Comparison of ENCODE assay signal across 32 mouse cellular contexts in genomic region chr7:43914821-43915220, GRCm38 (mm10). TPM values are rescaled to one million over a fixed set of nuclear protein-coding genes. Genes with fewer than 3 reads are reported as not detected.
DNase-seq lines count a peak whose midpoint lies in the region; ATAC-seq lines count a peak whose summit lies in the region.
"Had no signal": no experiment of that assay in that cellular context is flagged by ENCODE, and none has a peak within 500 bp of the region (broad histone marks: within the 10 kb centered on the region; RNA-seq: fewer than 3 reads in every experiment).

No protein-coding gene starts in this region.

- WGBS in lung, embryonic 15.5 days, result 41% methylated on average over 9 of the region's 9 CpGs
- 57% methylated on average over 9 of the region's 9 CpGs for WGBS in stomach, embryonic 15.5 days
- WGBS in forebrain, embryonic 13.5 days, result 80% methylated on average over 8 of the region's 9 CpGs

- H3K36me3 ChIP-seq in lung, embryonic 15.5 days, result no peaks in the 10 kb centered on the region
- no peaks in the 10 kb centered on the region for H3K36me3 ChIP-seq in stomach, embryonic 15.5 days
- no peaks in the 10 kb centered on the region for H3K36me3 ChIP-seq in forebrain, embryonic 13.5 days (ENCODE audit: poor library complexity, severe bottlenecking)
- H3K36me3 ChIP-seq: limb, embryonic 10.5 days; limb, embryonic 15.5 days; liver, embryonic 13.5 days; midbrain, embryonic 10.5 days; midbrain, embryonic 15.5 days had no signal

- no peak overlapping the region for H3K4me2 ChIP-seq in lung, embryonic 15.5 days
- no peak overlapping the region for H3K4me2 ChIP-seq in stomach, embryonic 15.5 days
- no peak overlapping the region for H3K4me2 ChIP-seq in forebrain, embryonic 13.5 days
- H3K4me2 ChIP-seq: limb, embryonic 15.5 days; liver, embryonic 13.5 days; midbrain, embryonic 15.5 days had no signal

- H3K9ac ChIP-seq in lung, embryonic 15.5 days, result no peak overlapping the region
- no peak overlapping the region for H3K9ac ChIP-seq in stomach, embryonic 15.5 days
- no peak overlapping the region for H3K9ac ChIP-seq in forebrain, embryonic 13.5 days
- H3K9ac ChIP-seq: limb, embryonic 15.5 days; liver, embryonic 13.5 days; midbrain, embryonic 15.5 days had no signal

- DNase-seq in lung, postnatal 14 days, result no peak
- peak; percentile 41 for DNase-seq in urinary bladder, postnatal 14 days (ENCODE audit: low spot score)
- no peak for DNase-seq in urinary bladder, adult 18-20 months (ENCODE audit: low spot score in 2 of 2)
- DNase-seq in embryo, embryonic 10.5 days (ENCODE audit: low spot score), result no peak
- DNase-seq: adrenal gland, adult 2 months; cerebellum, adult 2 months; cerebellum, postnatal 25 days; gastrocnemius, postnatal 14 days; heart, postnatal 14 days; kidney, adult 11 months; layer of hippocampus, adult 9-11 months; liver, embryonic 13.5 days; spleen, adult 18-20 months; thymus, adult 18-20 months; thymus, postnatal 25 days had no signal

- H3K27me3 ChIP-seq in lung, embryonic 15.5 days, result no peaks in the 10 kb centered on the region
- no peaks in the 10 kb centered on the region for H3K27me3 ChIP-seq in stomach, embryonic 15.5 days (replicated peaks)
- no peaks in the 10 kb centered on the region for H3K27me3 ChIP-seq in forebrain, embryonic 13.5 days
- H3K27me3 ChIP-seq: limb, embryonic 15.5 days; liver, embryonic 13.5 days; midbrain, embryonic 15.5 days had no signal

- H3K9me3 ChIP-seq in lung, embryonic 15.5 days, result no peaks in the 10 kb centered on the region
- no peaks in the 10 kb centered on the region for H3K9me3 ChIP-seq in stomach, embryonic 15.5 days
- H3K9me3 ChIP-seq in forebrain, embryonic 13.5 days (replicated peaks), result no peaks in the 10 kb centered on the region
- H3K9me3 ChIP-seq: limb, embryonic 10.5 days; limb, embryonic 15.5 days; liver, embryonic 13.5 days; midbrain, embryonic 10.5 days; midbrain, embryonic 15.5 days had no signal

- ATAC-seq in lung, embryonic 15.5 days (ENCODE audit: borderline replicate concordance, extremely low read depth, low FRiP score, low TSS enrichment), result 0 out of 2 replicates have a peak, but pooled peaks have one; percentile 33
- ATAC-seq in stomach, embryonic 15.5 days (ENCODE audit: insufficient read depth, low FRiP score, low read depth), result peak; percentile 84
- no peak for ATAC-seq in forebrain, embryonic 13.5 days
- ATAC-seq: activated CD4-positive, CD25-positive, alpha-beta regulatory T cell, adult 4 months; CD4-positive, CD25-positive, alpha-beta regulatory T cell, adult 4 months; forebrain, embryonic 14.5 days; hindbrain, embryonic 16.5 days; midbrain, embryonic 15.5 days had no signal

- H3K4me1 ChIP-seq in lung, embryonic 15.5 days, result no peaks in the 10 kb centered on the region
- no peaks in the 10 kb centered on the region for H3K4me1 ChIP-seq in stomach, embryonic 15.5 days
- H3K4me1 ChIP-seq in forebrain, embryonic 13.5 days, result no peaks in the 10 kb centered on the region
- H3K4me1 ChIP-seq: limb, embryonic 10.5 days; limb, embryonic 15.5 days; liver, embryonic 13.5 days; midbrain, embryonic 10.5 days; midbrain, embryonic 15.5 days had no signal

- no peak overlapping the region for H3K4me3 ChIP-seq in lung, embryonic 15.5 days
- no peak overlapping the region for H3K4me3 ChIP-seq in stomach, embryonic 15.5 days (replicated peaks)
- no peak overlapping the region for H3K4me3 ChIP-seq in forebrain, embryonic 13.5 days
- H3K4me3 ChIP-seq: limb, embryonic 10.5 days; limb, embryonic 15.5 days; liver, embryonic 13.5 days; midbrain, embryonic 10.5 days; midbrain, embryonic 15.5 days had no signal

- H3K27ac ChIP-seq in lung, embryonic 15.5 days, result no peak overlapping the region
- H3K27ac ChIP-seq in stomach, embryonic 15.5 days, result no peak overlapping the region
- H3K27ac ChIP-seq in forebrain, embryonic 13.5 days, result no peak overlapping the region
- H3K27ac ChIP-seq: limb, embryonic 10.5 days; limb, embryonic 15.5 days; liver, embryonic 13.5 days; midbrain, embryonic 10.5 days; midbrain, embryonic 15.5 days had no signal

RNA-seq across cellular contexts. Expression of gene Klk15, which starts 18.7 kb away (rescaled TPM):
- polyA plus RNA-seq in lung, embryonic 15.5 days (2015; fragmentation: Nextera tagmentation; extraction: Ambion mirVana), result not detected in 2 replicates
- polyA plus RNA-seq in stomach, embryonic 15.5 days (2015; fragmentation: Nextera tagmentation; extraction: Ambion mirVana), result not detected in 2 replicates
- not detected in 2 replicates for polyA plus RNA-seq in forebrain, embryonic 13.5 days (2015; fragmentation: Nextera tagmentation; extraction: Ambion mirVana)
- polyA plus RNA-seq: activated CD4-positive, CD25-positive, alpha-beta regulatory T cell, adult 4 months; adrenal gland, adult 2 months; CD4-positive, CD25-positive, alpha-beta regulatory T cell, adult 4 months; cerebellum, adult 2 months; embryonic facial prominence, embryonic 11.5 days; forebrain, embryonic 14.5 days; heart, embryonic 14.5 days; hindbrain, embryonic 11.5 days; hindbrain, embryonic 16.5 days; kidney, embryonic 16.5 days; large intestine, adult 2 months; limb, embryonic 15.5 days; liver, embryonic 13.5 days; midbrain, embryonic 10.5 days; midbrain, embryonic 15.5 days; neural tube, embryonic 11.5 days had no signal

RNA-seq across cellular contexts. Expression of gene Klk4, which starts 33.9 kb away (rescaled TPM):
- not detected in 2 replicates for polyA plus RNA-seq in lung, embryonic 15.5 days (2015; fragmentation: Nextera tagmentation; extraction: Ambion mirVana)
- not detected in 2 replicates for polyA plus RNA-seq in stomach, embryonic 15.5 days (2015; fragmentation: Nextera tagmentation; extraction: Ambion mirVana)
- 0.14 TPM in 1 of 2 replicates, not detected in the other for polyA plus RNA-seq in forebrain, embryonic 13.5 days (2015; fragmentation: Nextera tagmentation; extraction: Ambion mirVana)
- polyA plus RNA-seq: activated CD4-positive, CD25-positive, alpha-beta regulatory T cell, adult 4 months; adrenal gland, adult 2 months; CD4-positive, CD25-positive, alpha-beta regulatory T cell, adult 4 months; cerebellum, adult 2 months; embryonic facial prominence, embryonic 11.5 days; heart, embryonic 14.5 days; hindbrain, embryonic 11.5 days; kidney, embryonic 16.5 days; large intestine, adult 2 months; limb, embryonic 10.5 days; limb, embryonic 15.5 days; liver, embryonic 13.5 days; midbrain, embryonic 10.5 days; neural tube, embryonic 11.5 days had no signal

RNA-seq across cellular contexts. Expression of gene Klk1b8, which starts 35.6 kb away (rescaled TPM):
- not detected in 2 replicates for polyA plus RNA-seq in lung, embryonic 15.5 days (2015; fragmentation: Nextera tagmentation; extraction: Ambion mirVana)
- 1.4 and 1.7 TPM in 2 replicates for polyA plus RNA-seq in stomach, embryonic 15.5 days (2015; fragmentation: Nextera tagmentation; extraction: Ambion mirVana)
- polyA plus RNA-seq in forebrain, embryonic 13.5 days (2015; fragmentation: Nextera tagmentation; extraction: Ambion mirVana), result not detected in 2 replicates
- polyA plus RNA-seq: activated CD4-positive, CD25-positive, alpha-beta regulatory T cell, adult 4 months; adrenal gland, adult 2 months; CD4-positive, CD25-positive, alpha-beta regulatory T cell, adult 4 months; cerebellum, adult 2 months; embryonic facial prominence, embryonic 11.5 days; forebrain, embryonic 14.5 days; heart, embryonic 14.5 days; hindbrain, embryonic 11.5 days; hindbrain, embryonic 16.5 days; kidney, embryonic 16.5 days; large intestine, adult 2 months; limb, embryonic 10.5 days; limb, embryonic 15.5 days; liver, embryonic 13.5 days; midbrain, embryonic 10.5 days; midbrain, embryonic 15.5 days; neural tube, embryonic 11.5 days had no signal

RNA-seq across cellular contexts. Expression of gene Klk1b1, which starts 51.7 kb away (rescaled TPM):
- not detected in 2 replicates for polyA plus RNA-seq in lung, embryonic 15.5 days (2015; fragmentation: Nextera tagmentation; extraction: Ambion mirVana)
- polyA plus RNA-seq in stomach, embryonic 15.5 days (2015; fragmentation: Nextera tagmentation; extraction: Ambion mirVana), result not detected in 2 replicates
- not detected in 2 replicates for polyA plus RNA-seq in forebrain, embryonic 13.5 days (2015; fragmentation: Nextera tagmentation; extraction: Ambion mirVana)
- polyA plus RNA-seq: activated CD4-positive, CD25-positive, alpha-beta regulatory T cell, adult 4 months; adrenal gland, adult 2 months; CD4-positive, CD25-positive, alpha-beta regulatory T cell, adult 4 months; cerebellum, adult 2 months; embryonic facial prominence, embryonic 11.5 days; forebrain, embryonic 14.5 days; heart, embryonic 14.5 days; hindbrain, embryonic 11.5 days; hindbrain, embryonic 16.5 days; kidney, embryonic 16.5 days; large intestine, adult 2 months; limb, embryonic 10.5 days; limb, embryonic 15.5 days; liver, embryonic 13.5 days; midbrain, embryonic 10.5 days; midbrain, embryonic 15.5 days; neural tube, embryonic 11.5 days had no signal
